Mouse (Mus musculus): ENCODE data around the gene Zfp354a.

DNA sequence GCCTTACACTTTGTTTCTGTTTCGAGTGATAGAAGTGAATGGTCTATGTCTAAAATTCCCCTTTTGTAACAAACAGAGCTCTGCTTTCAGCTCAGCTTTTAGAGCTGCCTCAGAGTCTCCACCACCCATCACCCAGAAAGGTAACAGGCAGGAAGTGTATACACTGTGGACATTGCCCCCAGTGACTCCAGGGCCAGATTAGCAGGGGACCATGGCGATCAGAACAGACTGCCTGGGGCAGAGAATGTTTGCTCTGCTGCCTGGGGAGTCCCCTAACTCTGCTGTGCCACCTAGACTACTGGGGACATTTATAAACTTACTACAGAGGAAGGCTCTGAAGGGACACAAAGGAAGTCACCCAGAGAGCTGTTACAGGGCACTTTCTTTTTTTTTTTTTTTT, 42.7 kb upstream of the Zfp354a start:
- TF ChIP-seq CTCF (IDR thresholded peaks at IDR 0.05; ENCODE audit: low read depth) (no peak), EP300 (IDR thresholded peaks at IDR 0.05; ENCODE audit: low read depth) (no peak)
